16 mouse cellular contexts compared by ENCODE assay signal in genomic region chr15:97517188-97517587, GRCm38 (mm10).
"Had no signal": no experiment of that assay in that cellular context is flagged by ENCODE, and none has a peak within 500 bp of the region (broad histone marks: within the 10 kb centered on the region; RNA-seq: fewer than 3 reads in every experiment).

No protein-coding gene starts in this region.

- H3K36me3 ChIP-seq: midbrain, embryonic 13.5 days; neural tube, embryonic 13.5 days; neural tube, embryonic 15.5 days had no signal

- H3K9ac ChIP-seq: liver, embryonic 14.5 days; lung, embryonic 14.5 days; midbrain, embryonic 13.5 days; neural tube, embryonic 13.5 days; neural tube, embryonic 15.5 days had no signal

- H3K9me3 ChIP-seq: midbrain, embryonic 13.5 days; neural tube, embryonic 13.5 days; neural tube, embryonic 15.5 days had no signal

- H3K4me3 ChIP-seq: midbrain, embryonic 13.5 days; myocyte; neural tube, embryonic 13.5 days; neural tube, embryonic 15.5 days had no signal

- DNase-seq: lung, adult 18-20 months; lung, embryonic 14.5 days; lung, postnatal 10 days; lung, postnatal 4 days; right cerebral cortex, adult 18-20 months; right cerebral cortex, postnatal 25 days; right cerebral cortex, postnatal 4 days; spleen, adult 18-20 months; thymus, adult 18-20 months; thymus, postnatal 25 days; thymus, postnatal 4 days had no signal

- H3K4me2 ChIP-seq: lung, embryonic 14.5 days; midbrain, embryonic 13.5 days; neural tube, embryonic 13.5 days; neural tube, embryonic 15.5 days had no signal

- H3K27ac ChIP-seq: liver, embryonic 14.5 days had no signal

- H3K27me3 ChIP-seq: midbrain, embryonic 13.5 days; neural tube, embryonic 13.5 days; neural tube, embryonic 15.5 days had no signal
